15 mouse cellular contexts compared by ENCODE assay signal in the genomic region with DNA sequence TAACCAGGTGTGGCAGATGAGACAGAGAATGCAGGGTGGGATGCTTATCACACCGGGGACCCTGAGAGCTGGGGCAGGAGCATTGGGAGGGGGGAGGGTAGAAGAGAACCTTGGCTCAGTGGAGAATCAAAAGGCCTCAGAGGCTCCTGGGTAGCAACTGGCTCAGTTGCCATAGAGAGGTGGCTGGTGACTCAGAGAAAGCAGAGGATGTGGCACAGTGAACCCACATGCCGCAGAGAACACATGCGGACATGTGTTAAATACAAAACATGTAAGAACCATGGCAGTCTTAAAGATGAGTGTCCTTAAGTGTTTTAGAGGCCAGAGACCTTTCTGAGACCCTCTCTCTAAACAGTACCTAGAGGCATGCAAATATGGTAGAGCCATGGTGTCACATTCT. TPM values are rescaled to one million over a fixed set of nuclear protein-coding genes. Genes with fewer than 3 reads are reported as not detected.
"Had no signal": no experiment of that assay in that cellular context is flagged by ENCODE, and none has a peak within 500 bp of the region (broad histone marks: within the 10 kb centered on the region; RNA-seq: fewer than 3 reads in every experiment).

No protein-coding gene starts in this region.

- ATAC-seq: liver, postnatal 0 days; lung, postnatal 0 days; midbrain, embryonic 13.5 days; midbrain, embryonic 16.5 days had no signal

- DNase-seq: kidney, adult 8-10 months; kidney, postnatal 10 days; kidney, postnatal 36 days; layer of hippocampus, postnatal 36 days; liver, postnatal 0 days; lung, embryonic 14.5 days; thymus, adult 18-20 months; thymus, postnatal 14 days had no signal

RNA-seq across cellular contexts. Expression of a gene that starts 7.3 kb away (rescaled TPM):
- total RNA-seq: layer of hippocampus, adult 18-20 months; layer of hippocampus, postnatal 36 days; left cerebral cortex, adult 2 months; left cerebral cortex, postnatal 10 days had no signal

RNA-seq across cellular contexts. Expression of a gene that starts 15.1 kb away (rescaled TPM):
- total RNA-seq: monocyte, adult 5-6 weeks had no signal

RNA-seq across cellular contexts. Expression of a gene that starts 24.2 kb away (rescaled TPM):
- total RNA-seq: monocyte, adult 5-6 weeks had no signal

RNA-seq across cellular contexts. Expression of a gene that starts 27.3 kb away (rescaled TPM):
- total RNA-seq: monocyte, adult 5-6 weeks had no signal
